Mouse (Mus musculus) embryonic facial prominence, embryonic 14.5 days (tissue): ENCODE results near the gene AC124502.3. TPM values are rescaled to one million over a fixed set of nuclear protein-coding genes. Genes with fewer than 3 reads are reported as not detected.

Experiments
- ATAC-seq: fragments of 200-750 bp; cut with Nextera tagmentation; 2 replicates; pipeline ENCODE4 v1.8.0; 2017; ENCODE audit warnings: low read depth, moderate number of reproducible peaks, moderate TSS enrichment
- DNase-seq: peaks from one replicate; pipeline ENCODE4 v3.0.0-alpha.2; 2015; ENCODE audit warnings: low spot score
- H3K27ac ChIP-seq: fragments of 300-500 bp; sonication (generic); replicated peaks from 2 replicates; pipeline ENCODE4 v1.5.1; 2014; ENCODE audit warnings: low read depth, mild to moderate bottlenecking, low read length, moderate library complexity
- H3K27me3 ChIP-seq: fragments of 300-500 bp; sonication (generic); replicated peaks from 2 replicates; pipeline ENCODE4 v1.6.1; 2014; ENCODE audit warnings: low read length; ENCODE audit not compliant: control insufficient read depth, insufficient read depth
- H3K36me3 ChIP-seq: fragments of 300-500 bp; sonication (generic); 2 replicates; pipeline ENCODE4 v1.6.1; 2014; ENCODE audit warnings: low read length, mixed read lengths; ENCODE audit not compliant: control insufficient read depth, insufficient read depth
- H3K4me1 ChIP-seq: fragments of 300-500 bp; sonication (generic); 2 replicates; pipeline ENCODE4 v1.6.1; 2014; ENCODE audit warnings: antibody characterized with exemption, low read length; ENCODE audit not compliant: control insufficient read depth, insufficient read depth
- H3K4me2 ChIP-seq: fragments of 300-500 bp; sonication (generic); 2 replicates; pipeline ENCODE4 v1.6.1; 2014; ENCODE audit warnings: low read depth, mild to moderate bottlenecking, low read length, moderate library complexity, mixed read lengths
- H3K4me3 ChIP-seq: fragments of 300-500 bp; sonication (generic); 2 replicates; pipeline ENCODE4 v1.5.1; 2014; ENCODE audit warnings: low read depth, mild to moderate bottlenecking, low read length
- H3K9ac ChIP-seq: fragments of 300-500 bp; sonication (generic); 2 replicates; pipeline ENCODE4 v1.6.1; 2014; ENCODE audit warnings: low read depth, mild to moderate bottlenecking, low read length, moderate library complexity, mixed read lengths
- H3K9me3 ChIP-seq: fragments of 300-500 bp; sonication (generic); 2 replicates; pipeline ENCODE4 v1.6.1; 2016; ENCODE audit warnings: low read length; ENCODE audit not compliant: control insufficient read depth
- WGBS: fragments of 180-500 bp; shearing (Covaris S2); extraction: QIAGEN DNeasy Blood & Tissue Kit; methylation state at CpG from one replicate; pipeline ENCODE4 v1.1.7; 2014; 5-methylcytosine and 5-hydroxymethylcytosine counted together
- polyA plus RNA-seq: library from polyadenylated mRNA; unstranded; fragments of >200 nt; fragmentation: Nextera tagmentation; extraction: Ambion mirVana; gene quantifications from 2 replicates; pipeline ENCODE4 v1.2.1, GENCODE M21; 2014

AC124502.3 gene
- polyA plus RNA-seq, 1 experiment from 2014 or later: 0.51 TPM

- Histone ChIP-seq H3K4me1 (peaks cover 13% of the 10 kb centered on the region), H3K27me3 (peaks cover 33% of the 10 kb centered on the region), H3K9ac (peak overlapping the region; percentile 2; the same call in 1 of the 2 replicates), H3K9me3 (no peaks in the 10 kb centered on the region), H3K4me2 (peak overlapping the region; percentile 40), H3K27ac (no peak overlapping the region), H3K36me3 (peaks cover 29% of the 10 kb centered on the region), H3K4me3 (peak overlapping the region; percentile 17; the same call in 1 of the 2 replicates)
- ATAC-seq: no peak
- 4% methylated on average over 17 of the region's 17 CpGs for WGBS
- no peak for DNase-seq
These were observed 12.3 kb downstream of the AC124502.3 start for GRCm38 (mm10) chr19:5051031-5051430.

- Histone ChIP-seq H3K9ac (peak overlapping the region; percentile 2; the same call in 1 of the 2 replicates), H3K4me3 (0 out of 2 replicates have a peak overlapping the region, but pooled peaks have one; percentile 17), H3K27me3 (peaks cover 33% of the 10 kb centered on the region), H3K4me1 (peaks cover 13% of the 10 kb centered on the region), H3K9me3 (no peaks in the 10 kb centered on the region), H3K27ac (no peak overlapping the region), H3K4me2 (peak overlapping the region; percentile 40), H3K36me3 (peaks cover 24% of the 10 kb centered on the region)
- DNase-seq (no peak), ATAC-seq (no peak)
- 31% methylated on average over 3 of the region's 3 CpGs for WGBS
These were observed 12.8 kb downstream of the AC124502.3 start for GRCm38 (mm10) chr19:5051515-5051914.

- Histone ChIP-seq H3K27ac (no peak overlapping the region), H3K9ac (no peak overlapping the region), H3K4me1 (peaks cover 13% of the 10 kb centered on the region), H3K9me3 (no peaks in the 10 kb centered on the region), H3K36me3 (peaks cover 16% of the 10 kb centered on the region), H3K4me3 (no peak overlapping the region), H3K4me2 (no peak overlapping the region), H3K27me3 (peaks cover 33% of the 10 kb centered on the region)
- DNase-seq: no peak
- ATAC-seq: no peak
- WGBS: 33% methylated on average over 19 of the region's 25 CpGs
These were observed 13.6 kb downstream of the AC124502.3 start for GRCm38 (mm10) chr19:5052166-5052822.

GRCm38 (mm10) chr19:5052853-5053252 is 14.2 kb downstream of the AC124502.3 start:
- no peak overlapping the region for H3K4me3 ChIP-seq
- DNase-seq (no peak), ATAC-seq (no peak)
- WGBS: 71% methylated on average over 17 of the region's 17 CpGs
- H3K27ac ChIP-seq: no peak overlapping the region
- H3K4me2 ChIP-seq: no peak overlapping the region
- peaks cover 11% of the 10 kb centered on the region for H3K36me3 ChIP-seq
- peaks cover 13% of the 10 kb centered on the region for H3K4me1 ChIP-seq
- no peak overlapping the region for H3K9ac ChIP-seq
- H3K27me3 ChIP-seq: peaks cover 33% of the 10 kb centered on the region
- H3K9me3 ChIP-seq: no peaks in the 10 kb centered on the region

GRCm38 (mm10) chr19:5053909-5054308 is 15.2 kb downstream of the AC124502.3 start:
- Histone ChIP-seq H3K4me1 (peaks cover 19% of the 10 kb centered on the region), H3K27me3 (peaks cover 33% of the 10 kb centered on the region), H3K27ac (no peak overlapping the region), H3K9me3 (no peaks in the 10 kb centered on the region), H3K9ac (no peak overlapping the region), H3K4me3 (no peak overlapping the region), H3K36me3 (0 out of 2 replicates have a peak, but pooled peaks cover under 1% of the 10 kb centered on the region), H3K4me2 (no peak overlapping the region)
- DNase-seq (no peak), ATAC-seq (no peak)
- 24% methylated on average over 9 of the region's 9 CpGs for WGBS

- Histone ChIP-seq H3K4me1 (peaks cover 31% of the 10 kb centered on the region), H3K9ac (no peak overlapping the region)
These were observed 17.6 kb downstream of the AC124502.3 start for GRCm38 (mm10) chr19:5056251-5056650.

GRCm38 (mm10) chr19:5057876-5058775 is 19.4 kb downstream of the AC124502.3 start:
- H3K27me3 ChIP-seq: peaks cover 9% of the 10 kb centered on the region; the same call in 1 of the 2 replicates
- ATAC-seq (no peak), DNase-seq (no peak)
- no peaks in the 10 kb centered on the region for H3K9me3 ChIP-seq
- 30% methylated on average over 16 of the region's 16 CpGs for WGBS
- H3K4me3 ChIP-seq: no peak overlapping the region
- H3K4me2 ChIP-seq: no peak overlapping the region
- peaks cover 32% of the 10 kb centered on the region for H3K4me1 ChIP-seq
- H3K27ac ChIP-seq: 0 out of 2 replicates have a peak overlapping the region, but pooled peaks have one; percentile 54
- H3K9ac ChIP-seq: no peak overlapping the region
- no peaks in the 10 kb centered on the region for H3K36me3 ChIP-seq

More at GRCm38 (mm10) chr19:5056251-5056650, 17.6 kb downstream of the AC124502.3 start:
- peaks cover 27% of the 10 kb centered on the region for H3K27me3 ChIP-seq
- H3K4me2 ChIP-seq: no peak overlapping the region
- H3K4me3 ChIP-seq: no peak overlapping the region
- H3K9me3 ChIP-seq: no peaks in the 10 kb centered on the region
- WGBS: 12% methylated on average over 6 of the region's 6 CpGs
- DNase-seq (peak; percentile 73), ATAC-seq (peak; percentile 50)
- H3K36me3 ChIP-seq: no peaks in the 10 kb centered on the region
- no peak overlapping the region for H3K27ac ChIP-seq
